Mouse (Mus musculus): ENCODE data around the gene Zfp3.

DNA sequence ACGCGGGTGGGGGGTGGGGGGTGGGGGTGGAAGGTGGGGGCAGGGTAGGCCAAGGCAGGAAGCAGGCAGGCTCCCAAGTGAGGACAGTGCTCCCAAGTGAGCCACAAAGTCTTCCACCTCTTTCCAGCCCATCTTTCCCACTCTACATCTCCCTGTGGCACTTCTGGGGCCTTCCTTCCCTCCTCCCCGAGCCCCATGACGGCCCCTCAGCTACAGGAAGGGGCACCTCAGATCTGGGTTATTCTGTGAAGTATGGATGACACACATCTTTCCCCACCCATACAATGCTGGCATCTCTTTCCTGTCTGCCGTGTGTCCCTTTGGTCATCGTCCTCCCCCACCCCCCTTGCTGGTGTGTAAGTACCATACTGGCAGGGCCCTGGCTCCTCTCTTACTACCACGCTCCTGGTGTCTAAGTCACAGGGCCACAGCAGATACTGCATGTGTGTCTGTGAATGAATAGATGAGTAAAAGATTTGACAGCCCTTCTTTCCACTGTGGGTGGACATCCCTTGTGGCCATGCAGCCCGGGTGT, 41.7 kb downstream of the Zfp3 start:
- TF ChIP-seq CTCF (IDR thresholded peaks at IDR 0.05; ENCODE audit: control insufficient read depth, insufficient read depth, insufficient replicate concordance, low read depth, low read length), result no peak
- TF ChIP-seq POLR2A (IDR thresholded peaks at IDR 0.05; ENCODE audit: control insufficient read depth, low read depth, low read length), result no peak

All from testis, adult 2 months (tissue).